Mouse (Mus musculus) ES-Bruce4 (cell line): Measurements from ENCODE around the gene Mesd. TPM values are rescaled to one million over a fixed set of nuclear protein-coding genes. Genes with fewer than 3 reads are reported as not detected.

Experiments used
- H3K27ac ChIP-seq: 2 replicates; pipeline ENCODE4 v1.5.1; 2012; ENCODE audit warnings: low read length, inconsistent platforms; ENCODE audit not compliant: insufficient read depth
- H3K27me3 ChIP-seq: 2 replicates; pipeline ENCODE4 v1.6.1; 2012; ENCODE audit warnings: mild to moderate bottlenecking, low read length, inconsistent platforms; ENCODE audit not compliant: control insufficient read depth, poor library complexity, insufficient read depth, severe bottlenecking
- H3K36me3 ChIP-seq: 2 replicates; pipeline ENCODE4 v1.6.1; 2012; ENCODE audit warnings: inconsistent platforms, mild to moderate bottlenecking, low read length, moderate library complexity; ENCODE audit not compliant: control insufficient read depth, poor library complexity, insufficient read depth, severe bottlenecking
- H3K4me1 ChIP-seq: one replicate; pipeline ENCODE4 v1.8.1; 2011; ENCODE audit warnings: low read length; ENCODE audit not compliant: control insufficient read depth, insufficient read depth
- H3K4me3 ChIP-seq: 2 replicates; pipeline ENCODE4 v1.5.1; 2011; ENCODE audit warnings: low read depth, mild to moderate bottlenecking, low read length
- H3K9ac ChIP-seq: 2 replicates; pipeline ENCODE4 v1.6.1; 2012; ENCODE audit warnings: low read depth, mild to moderate bottlenecking, inconsistent platforms; ENCODE audit not compliant: poor library complexity, severe bottlenecking
- H3K9me3 ChIP-seq: replicated peaks from 2 replicates; pipeline ENCODE4 v1.6.1; 2012; ENCODE audit warnings: mild to moderate bottlenecking, low read length, inconsistent platforms; ENCODE audit not compliant: control insufficient read depth, poor library complexity, insufficient read depth, severe bottlenecking
- CTCF ChIP-seq: IDR thresholded peaks from one replicate; pipeline ENCODE4 v1.8.1; 2011; ENCODE audit warnings: low read depth, low read length
- EP300 ChIP-seq: IDR thresholded peaks from 2 replicates; pipeline ENCODE4 v1.6.1; 2011; ENCODE audit warnings: low read depth, low read length; ENCODE audit not compliant: insufficient read depth
- POLR2A ChIP-seq: IDR thresholded peaks from one replicate; pipeline ENCODE4 v1.8.1; 2011; ENCODE audit warnings: low read length; ENCODE audit not compliant: insufficient read depth
- polyA plus RNA-seq: library from polyadenylated mRNA; stranded (reverse); fragments of >200 nt; gene quantifications from 2 replicates; pipeline ENCODE4 v1.2.4, GENCODE M21; 2011; ENCODE audit warnings: low read depth; ENCODE audit not compliant: missing spikeins, insufficient read depth, insufficient read length

Mesd gene
- polyA plus RNA-seq, 1 experiment = 101 TPM

DNA sequence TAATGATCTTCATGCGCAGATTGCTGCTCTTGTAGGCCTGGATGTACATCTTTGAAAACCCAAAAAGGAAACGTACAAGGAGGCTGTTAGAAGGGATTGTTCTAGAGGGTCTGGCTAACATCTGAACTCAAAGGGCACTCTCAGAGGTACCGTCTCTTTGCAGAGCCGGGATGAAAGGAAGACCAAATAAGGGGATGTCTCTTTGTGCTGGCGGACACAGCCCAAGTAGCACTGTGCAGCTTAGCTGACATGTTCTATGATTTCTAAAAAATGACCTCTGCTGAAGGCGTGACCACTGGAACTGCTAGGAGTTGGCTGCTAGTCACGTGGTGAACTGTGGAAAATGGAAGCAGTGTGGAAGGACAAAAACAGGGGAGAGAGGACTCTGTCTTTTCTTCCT is 64.5 kb downstream of the Mesd start:
- H3K4me3 ChIP-seq = no peak overlapping the region
- H3K9ac ChIP-seq = no peak overlapping the region
- no peaks in the 10 kb centered on the region for H3K36me3 ChIP-seq
- no peaks in the 10 kb centered on the region for H3K9me3 ChIP-seq
- no peak for TF ChIP-seq EP300
- no peak for TF ChIP-seq CTCF
- H3K27ac ChIP-seq = no peak overlapping the region
- no peaks in the 10 kb centered on the region for H3K4me1 ChIP-seq
- H3K27me3 ChIP-seq = no peaks in the 10 kb centered on the region

DNA sequence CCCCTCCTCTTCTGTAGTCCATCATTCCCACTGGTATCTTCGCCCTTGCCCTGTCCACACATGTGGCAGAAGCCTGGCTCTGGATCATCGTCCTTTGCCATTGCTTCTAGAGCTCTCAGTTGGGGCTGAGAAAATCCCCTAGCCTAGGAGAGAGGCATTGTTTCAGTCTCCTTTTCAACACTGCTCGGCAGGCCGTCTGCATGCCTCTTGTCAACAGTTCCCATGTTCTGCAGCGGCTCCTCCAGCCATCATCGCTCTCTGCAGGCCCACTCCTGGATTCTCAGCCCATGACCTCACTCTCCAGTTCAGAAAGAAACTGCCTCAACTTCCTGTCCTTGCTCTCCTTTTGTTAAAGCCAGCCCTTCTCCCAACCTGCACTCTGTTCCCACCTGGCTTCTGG is 65.4 kb downstream of the Mesd start:
- Histone ChIP-seq H3K27me3 (no peaks in the 10 kb centered on the region), H3K9me3 (no peaks in the 10 kb centered on the region), H3K9ac (no peak overlapping the region), H3K27ac (no peak overlapping the region), H3K4me3 (no peak overlapping the region), H3K4me1 (no peaks in the 10 kb centered on the region), H3K36me3 (no peaks in the 10 kb centered on the region)
- TF ChIP-seq CTCF = no peak
- no peak for TF ChIP-seq POLR2A
- TF ChIP-seq EP300 = no peak

Other genes starting within 250 kb of the Mesd start
- gene Il16, start 138.7 kb upstream of the Mesd start, polyA plus RNA-seq = not detected in 2 replicates
- gene Cfap161, start 89.6 kb upstream of the Mesd start, polyA plus RNA-seq = not detected in 2 replicates
- gene Tlnrd1, start 161 bp upstream of the Mesd start, polyA plus RNA-seq = 17.8 and 19.4 TPM in 2 replicates
- 0.43 and 0.72 TPM in 2 replicates for gene Cemip, start 202.0 kb downstream of the Mesd start, polyA plus RNA-seq